Mouse (Mus musculus) ES-E14 (cell line): ENCODE measurements around the gene Fcnb. TPM values are rescaled to one million over a fixed set of nuclear protein-coding genes. Genes with fewer than 3 reads are reported as not detected.

Experiments used
- DNase-seq: peaks from one replicate; pipeline ENCODE4 v3.0.0-alpha.2; 2013; ENCODE audit warnings: low read depth, low spot score
- H3K27ac ChIP-seq: 2 replicates; pipeline ENCODE4 v1.5.1; 2012; ENCODE audit warnings: low read depth, mild to moderate bottlenecking, low read length, moderate library complexity, mixed read lengths; ENCODE audit not compliant: poor library complexity, insufficient read depth, severe bottlenecking
- H3K36me3 ChIP-seq: 2 replicates; pipeline ENCODE4 v1.6.1; 2012; ENCODE audit warnings: mild to moderate bottlenecking, low read length, moderate library complexity, mixed read lengths; ENCODE audit not compliant: control insufficient read depth, poor library complexity, insufficient read depth, severe bottlenecking
- H3K4me1 ChIP-seq, 2 experiments: fragments of 150-350 bp in 1 of 2; sonication (generic) in 1 of 2; 2 replicates each; pipeline ENCODE4 v1.6.1; 2012; ENCODE audit warnings: low read length in 2 of 2, mild to moderate bottlenecking in 1 of 2, mixed read lengths in 1 of 2; ENCODE audit not compliant: control insufficient read depth in 2 of 2, insufficient read depth in 2 of 2, poor library complexity in 1 of 2
- H3K4me3 ChIP-seq, 2 experiments: fragments of 150-350 bp in 1 of 2; sonication (generic) in 1 of 2; 2 replicates each; pipeline ENCODE4 v1.5.1; 2012; ENCODE audit warnings: low read length in 2 of 2, low read depth in 1 of 2, mild to moderate bottlenecking in 1 of 2, mixed read lengths in 1 of 2; ENCODE audit not compliant: insufficient read depth in 1 of 2, poor library complexity in 1 of 2, severe bottlenecking in 1 of 2
- H3K9ac ChIP-seq: 2 replicates; pipeline ENCODE4 v1.6.1; 2012; ENCODE audit warnings: low read depth, mild to moderate bottlenecking, low read length, mixed read lengths; ENCODE audit not compliant: poor library complexity, insufficient read depth, severe bottlenecking
- H3K9me3 ChIP-seq: fragments of 150-350 bp; sonication (generic); 2 replicates; pipeline ENCODE4 v1.6.1; 2012; ENCODE audit warnings: low read depth, mild to moderate bottlenecking, low read length; ENCODE audit not compliant: control insufficient read depth, insufficient read depth
- CHD2 ChIP-seq: IDR thresholded peaks from 2 replicates; pipeline ENCODE4 v1.6.1; 2014; ENCODE audit warnings: mild to moderate bottlenecking, low read depth, low read length, inconsistent platforms
- HCFC1 ChIP-seq: IDR thresholded peaks from 2 replicates; pipeline ENCODE4 v1.6.1; 2012; ENCODE audit warnings: low read length, inconsistent platforms, borderline replicate concordance; ENCODE audit not compliant: insufficient read depth
- MAFK ChIP-seq: IDR thresholded peaks from 2 replicates; pipeline ENCODE4 v1.6.1; 2014; ENCODE audit warnings: mild to moderate bottlenecking, low read depth, low read length, inconsistent platforms; ENCODE audit not compliant: insufficient read depth
- ZC3H11A ChIP-seq: IDR thresholded peaks from 2 replicates; pipeline ENCODE4 v1.6.1; 2012; ENCODE audit warnings: low read depth, mild to moderate bottlenecking, inconsistent platforms, low read length, borderline replicate concordance
- ZNF384 ChIP-seq: IDR thresholded peaks from 2 replicates; pipeline ENCODE4 v1.6.1; 2012; ENCODE audit warnings: low read depth, low read length, inconsistent platforms
- in situ Hi-C, 2 experiments: fragments of 600-800 bp; cut with MboI; formaldehyde crosslinking; loops; one replicate each; pipeline ENCODE4 v1.15.1; 2025; ENCODE audit warnings: low sequenced_read_pairs in 2 of 2, inconsistent platforms in 1 of 2; ENCODE audit not compliant: unreplicated experiment in 2 of 2
- total RNA-seq: library from RNA; depleted of rRNA; stranded (reverse); fragments of 300-350 nt; gene quantifications from 2 replicates; pipeline ENCODE4 v1.2.3, GENCODE M21; 2012

Gene Fcnb
- total RNA-seq, 1 experiment: not detected

- Histone ChIP-seq H3K9ac (no peak overlapping the region), H3K4me1 (no peaks in the 10 kb centered on the region), H3K27ac (no peak overlapping the region), H3K9me3 (no peaks in the 10 kb centered on the region), H3K4me3 (no peak overlapping the region), H3K36me3 (no peaks in the 10 kb centered on the region)
- DNase-seq: no peak
- TF ChIP-seq HCFC1: no peak
- in situ Hi-C loops: no loop called here
Observed at GRCm38 (mm10) chr2:28108763-28109162, 24.1 kb upstream of the Fcnb start.

GRCm38 (mm10) chr2:28106002-28106401, 21.3 kb upstream of the Fcnb start:
- Histone ChIP-seq H3K36me3 (no peaks in the 10 kb centered on the region), H3K9me3 (no peaks in the 10 kb centered on the region), H3K27ac (no peak overlapping the region), H3K4me3 (no peak overlapping the region), H3K4me1 (no peaks in the 10 kb centered on the region), H3K9ac (no peak overlapping the region)
- in situ Hi-C loops: no loop called here
- DNase-seq: no peak
- TF ChIP-seq CHD2 (no peak), ZC3H11A (0 out of 2 replicates have a peak, but pooled peaks have one; percentile 18)

GRCm38 (mm10) chr2:28103653-28104052, 19.0 kb upstream of the Fcnb start:
- TF ChIP-seq ZC3H11A (no peak), MAFK (no peak), HCFC1 (no peak), CHD2 (no peak), ZNF384 (no peak)
- Histone ChIP-seq H3K9ac (no peak overlapping the region), H3K36me3 (no peaks in the 10 kb centered on the region), H3K27ac (no peak overlapping the region), H3K4me1 (no peaks in the 10 kb centered on the region), H3K4me3 (no peak overlapping the region), H3K9me3 (no peaks in the 10 kb centered on the region)
- in situ Hi-C loops: no loop called here
- peak; percentile 26 for DNase-seq

GRCm38 (mm10) chr2:28101892-28102291, 17.2 kb upstream of the Fcnb start:
- no peaks in the 10 kb centered on the region for H3K9me3 ChIP-seq
- TF ChIP-seq HCFC1 (no peak), MAFK (no peak), ZC3H11A (no peak), ZNF384 (no peak), CHD2 (no peak)
- no peaks in the 10 kb centered on the region for H3K4me1 ChIP-seq
- no peak overlapping the region for H3K9ac ChIP-seq
- DNase-seq: no peak
- no peak overlapping the region for H3K27ac ChIP-seq
- in situ Hi-C loops: no loop called here
- H3K4me3 ChIP-seq: no peak overlapping the region
- H3K36me3 ChIP-seq: no peaks in the 10 kb centered on the region

- Histone ChIP-seq H3K9ac (no peak overlapping the region), H3K27ac (no peak overlapping the region), H3K4me3 (no peak overlapping the region), H3K4me1 (no peaks in the 10 kb centered on the region), H3K36me3 (no peaks in the 10 kb centered on the region), H3K9me3 (no peaks in the 10 kb centered on the region)
- no peak for DNase-seq
- in situ Hi-C loops: no loop called here
- TF ChIP-seq ZC3H11A: no peak
- no peak for TF ChIP-seq HCFC1
Observed at GRCm38 (mm10) chr2:28100796-28101483, 16.3 kb upstream of the Fcnb start.
